Mouse (Mus musculus) limb, embryonic 15.5 days (tissue): ENCODE measurements around the gene P4ha1. TPM values are rescaled to one million over a fixed set of nuclear protein-coding genes. Genes with fewer than 3 reads are reported as not detected.

Experiments used
- ATAC-seq: fragments of 200-750 bp; cut with Nextera tagmentation; 2 replicates; pipeline ENCODE4 v1.8.0; 2017; ENCODE audit warnings: low read depth, moderate TSS enrichment; ENCODE audit not compliant: insufficient number of reproducible peaks, low FRiP score, low TSS enrichment
- H3K27ac ChIP-seq: fragments of 300-500 bp; sonication (generic); 2 replicates; pipeline ENCODE4 v1.5.1; 2015; ENCODE audit warnings: moderate library complexity, mild to moderate bottlenecking, inconsistent platforms
- H3K27me3 ChIP-seq: fragments of 300-500 bp; sonication (generic); 2 replicates; pipeline ENCODE4 v1.6.1; 2015; ENCODE audit warnings: inconsistent platforms
- H3K36me3 ChIP-seq: fragments of 300-500 bp; sonication (generic); 2 replicates; pipeline ENCODE4 v1.6.1; 2015; ENCODE audit warnings: inconsistent platforms
- H3K4me1 ChIP-seq: fragments of 300-500 bp; sonication (generic); 2 replicates; pipeline ENCODE4 v1.6.1; 2015; ENCODE audit warnings: inconsistent platforms
- H3K4me2 ChIP-seq: fragments of 300-500 bp; sonication (generic); 2 replicates; pipeline ENCODE4 v1.6.1; 2015; ENCODE audit warnings: mild to moderate bottlenecking, inconsistent platforms
- H3K4me3 ChIP-seq: fragments of 300-500 bp; sonication (generic); 2 replicates; pipeline ENCODE4 v1.5.1; 2015; ENCODE audit warnings: mild to moderate bottlenecking, inconsistent platforms
- H3K9ac ChIP-seq: fragments of 300-500 bp; sonication (generic); 2 replicates; pipeline ENCODE4 v1.6.1; 2015; ENCODE audit warnings: inconsistent platforms
- H3K9me3 ChIP-seq: fragments of 300-500 bp; sonication (generic); 2 replicates; pipeline ENCODE4 v1.6.1; 2016; ENCODE audit warnings: inconsistent platforms
- WGBS: fragments of 180-500 bp; shearing (Covaris S2); methylation state at CpG from one replicate; pipeline ENCODE4 v1.1.7; 2015; 5-methylcytosine and 5-hydroxymethylcytosine counted together
- polyA plus RNA-seq: library from polyadenylated mRNA; unstranded; fragments of >200 nt; fragmentation: Nextera tagmentation; extraction: Ambion mirVana; gene quantifications from 2 replicates; pipeline ENCODE4 v1.2.1, GENCODE M21; 2015

P4ha1 gene
- polyA plus RNA-seq, 1 experiment from 2014 or later: 146 TPM

GRCm38 (mm10) chr10:59324311-59325165 lies 1.4 kb downstream of the P4ha1 start:
- H3K36me3 ChIP-seq: peaks cover 3% of the 10 kb centered on the region; the same call in 1 of the 2 replicates
- H3K4me1 ChIP-seq: peaks cover 17% of the 10 kb centered on the region
- peak overlapping the region; percentile 99 for H3K27ac ChIP-seq
- H3K9ac ChIP-seq: peak overlapping the region; percentile 87
- no peak for ATAC-seq
- peak overlapping the region; percentile 63 for H3K4me2 ChIP-seq
- 8% methylated on average over 15 of the region's 15 CpGs for WGBS
- peak overlapping the region; percentile 88 for H3K4me3 ChIP-seq
- H3K27me3 ChIP-seq: no peaks in the 10 kb centered on the region
- H3K9me3 ChIP-seq: no peaks in the 10 kb centered on the region

GRCm38 (mm10) chr10:59326612-59327315 lies 3.7 kb downstream of the P4ha1 start:
- Histone ChIP-seq H3K36me3 (peaks cover 3% of the 10 kb centered on the region; the same call in 1 of the 2 replicates), H3K4me2 (no peak overlapping the region), H3K9me3 (no peaks in the 10 kb centered on the region), H3K4me3 (no peak overlapping the region), H3K27ac (no peak overlapping the region), H3K9ac (no peak overlapping the region), H3K27me3 (no peaks in the 10 kb centered on the region), H3K4me1 (peaks cover 20% of the 10 kb centered on the region)
- no peak for ATAC-seq
- 58% methylated on average over 8 of the region's 8 CpGs for WGBS

GRCm38 (mm10) chr10:59327316-59327710 lies 4.2 kb downstream of the P4ha1 start:
- WGBS: 80% methylated on average over 3 of the region's 3 CpGs
- no peak for ATAC-seq

GRCm38 (mm10) chr10:59331546-59332256 lies 8.6 kb downstream of the P4ha1 start:
- ATAC-seq: no peak
- Histone ChIP-seq H3K9ac (no peak overlapping the region), H3K4me1 (peaks cover 22% of the 10 kb centered on the region), H3K4me2 (no peak overlapping the region), H3K27me3 (no peaks in the 10 kb centered on the region), H3K4me3 (no peak overlapping the region), H3K36me3 (peaks cover 3% of the 10 kb centered on the region; the same call in 1 of the 2 replicates), H3K9me3 (no peaks in the 10 kb centered on the region), H3K27ac (no peak overlapping the region)
- 62% methylated on average over 6 of the region's 6 CpGs for WGBS

More at GRCm38 (mm10) chr10:59327316-59327710, 4.2 kb downstream of the P4ha1 start:
- Histone ChIP-seq H3K27ac (no peak overlapping the region), H3K9ac (no peak overlapping the region), H3K27me3 (no peaks in the 10 kb centered on the region), H3K4me1 (peaks cover 20% of the 10 kb centered on the region), H3K4me2 (no peak overlapping the region), H3K9me3 (no peaks in the 10 kb centered on the region), H3K4me3 (no peak overlapping the region), H3K36me3 (peaks cover 3% of the 10 kb centered on the region; the same call in 1 of the 2 replicates)

GRCm38 (mm10) chr10:59333400-59333799 lies 10.3 kb downstream of the P4ha1 start:
- no peak overlapping the region for H3K4me3 ChIP-seq
- no peaks in the 10 kb centered on the region for H3K9me3 ChIP-seq
- no peak for ATAC-seq
- H3K4me1 ChIP-seq: peaks cover 22% of the 10 kb centered on the region
- WGBS: 80% methylated on average over 4 of the region's 4 CpGs
- no peak overlapping the region for H3K4me2 ChIP-seq
- H3K27me3 ChIP-seq: no peaks in the 10 kb centered on the region
- H3K9ac ChIP-seq: no peak overlapping the region
- H3K36me3 ChIP-seq: peaks cover 13% of the 10 kb centered on the region
- H3K27ac ChIP-seq: no peak overlapping the region

GRCm38 (mm10) chr10:59334899-59335798 lies 12.1 kb downstream of the P4ha1 start:
- peak overlapping the region; percentile 28 for H3K27ac ChIP-seq
- 64% methylated on average over 4 of the region's 4 CpGs for WGBS
- no peaks in the 10 kb centered on the region for H3K27me3 ChIP-seq
- H3K36me3 ChIP-seq: peaks cover 20% of the 10 kb centered on the region
- no peak overlapping the region for H3K4me3 ChIP-seq
- H3K9me3 ChIP-seq: no peaks in the 10 kb centered on the region
- ATAC-seq: no peak
- no peak overlapping the region for H3K9ac ChIP-seq
- H3K4me2 ChIP-seq: no peak overlapping the region
- H3K4me1 ChIP-seq: peaks cover 22% of the 10 kb centered on the region

GRCm38 (mm10) chr10:59336124-59336523 lies 13.0 kb downstream of the P4ha1 start:
- no peaks in the 10 kb centered on the region for H3K27me3 ChIP-seq
- H3K9me3 ChIP-seq: no peaks in the 10 kb centered on the region
- H3K4me1 ChIP-seq: peaks cover 22% of the 10 kb centered on the region
- no peak overlapping the region for H3K9ac ChIP-seq
- H3K4me2 ChIP-seq: no peak overlapping the region
- peaks cover 29% of the 10 kb centered on the region for H3K36me3 ChIP-seq
- 93% methylated on average over 2 of the region's 2 CpGs for WGBS
- ATAC-seq: no peak
- no peak overlapping the region for H3K4me3 ChIP-seq
- H3K27ac ChIP-seq: no peak overlapping the region

GRCm38 (mm10) chr10:59346560-59346959 lies 23.5 kb downstream of the P4ha1 start:
- whole genome bisulfite sequencing: 93% methylated on average over 2 of the region's 2 CpGs
- Histone ChIP-seq H3K9me3 (no peaks in the 10 kb centered on the region), H3K27ac (no peak overlapping the region), H3K4me3 (no peak overlapping the region), H3K36me3 (peaks cover 76% of the 10 kb centered on the region), H3K27me3 (no peaks in the 10 kb centered on the region), H3K4me1 (no peaks in the 10 kb centered on the region), H3K9ac (no peak overlapping the region), H3K4me2 (no peak overlapping the region)
- no peak for ATAC-seq

- Histone ChIP-seq H3K27ac (no peak overlapping the region), H3K4me3 (no peak overlapping the region), H3K27me3 (no peaks in the 10 kb centered on the region), H3K4me2 (no peak overlapping the region), H3K9ac (no peak overlapping the region), H3K4me1 (no peaks in the 10 kb centered on the region), H3K9me3 (no peaks in the 10 kb centered on the region), H3K36me3 (peaks cover 79% of the 10 kb centered on the region)
- 91% methylated on average over 9 of the region's 9 CpGs for WGBS
- no peak for ATAC-seq
These were observed 25.1 kb downstream of the P4ha1 start for GRCm38 (mm10) chr10:59348200-59348599.

GRCm38 (mm10) chr10:59349536-59349935 lies 26.4 kb downstream of the P4ha1 start:
- H3K27me3 ChIP-seq: no peaks in the 10 kb centered on the region
- no peak overlapping the region for H3K4me2 ChIP-seq
- no peak overlapping the region for H3K4me3 ChIP-seq
- ATAC-seq: no peak
- 92% methylated on average over 2 of the region's 2 CpGs for WGBS
- no peaks in the 10 kb centered on the region for H3K9me3 ChIP-seq
- H3K27ac ChIP-seq: no peak overlapping the region
- H3K36me3 ChIP-seq: peaks cover 76% of the 10 kb centered on the region
- no peak overlapping the region for H3K9ac ChIP-seq
- H3K4me1 ChIP-seq: no peaks in the 10 kb centered on the region

GRCm38 (mm10) chr10:59353065-59353464 lies 30.0 kb downstream of the P4ha1 start:
- H3K36me3 ChIP-seq: peaks cover 61% of the 10 kb centered on the region
- ATAC-seq: no peak
- no peaks in the 10 kb centered on the region for H3K9me3 ChIP-seq

More at GRCm38 (mm10) chr10:59353065-59353464, 30.0 kb downstream of the P4ha1 start:
- peaks cover 2% of the 10 kb centered on the region; the same call in 1 of the 2 replicates for H3K4me1 ChIP-seq
- WGBS: 27% methylated on average over 1 of the region's 1 CpGs
- no peak overlapping the region for H3K4me3 ChIP-seq
- no peak overlapping the region for H3K27ac ChIP-seq
- no peaks in the 10 kb centered on the region for H3K27me3 ChIP-seq
- H3K9ac ChIP-seq: no peak overlapping the region
- H3K4me2 ChIP-seq: no peak overlapping the region
